Mouse (Mus musculus): ENCODE results near the gene Cd27.

- TF ChIP-seq CTCF (IDR thresholded peaks at IDR 0.05; ENCODE audit: control insufficient read depth, insufficient read depth, insufficient replicate concordance, low read depth, low read length) (no peak), POLR2A (IDR thresholded peaks at IDR 0.05; ENCODE audit: control insufficient read depth, low read depth, low read length) (no peak)
Measured at GRCm38 (mm10) chr6:125222577-125222976, 14.2 kb downstream of the Cd27 start.
